Mouse (Mus musculus): ENCODE data around the gene Hnrnpa1.

DNA sequence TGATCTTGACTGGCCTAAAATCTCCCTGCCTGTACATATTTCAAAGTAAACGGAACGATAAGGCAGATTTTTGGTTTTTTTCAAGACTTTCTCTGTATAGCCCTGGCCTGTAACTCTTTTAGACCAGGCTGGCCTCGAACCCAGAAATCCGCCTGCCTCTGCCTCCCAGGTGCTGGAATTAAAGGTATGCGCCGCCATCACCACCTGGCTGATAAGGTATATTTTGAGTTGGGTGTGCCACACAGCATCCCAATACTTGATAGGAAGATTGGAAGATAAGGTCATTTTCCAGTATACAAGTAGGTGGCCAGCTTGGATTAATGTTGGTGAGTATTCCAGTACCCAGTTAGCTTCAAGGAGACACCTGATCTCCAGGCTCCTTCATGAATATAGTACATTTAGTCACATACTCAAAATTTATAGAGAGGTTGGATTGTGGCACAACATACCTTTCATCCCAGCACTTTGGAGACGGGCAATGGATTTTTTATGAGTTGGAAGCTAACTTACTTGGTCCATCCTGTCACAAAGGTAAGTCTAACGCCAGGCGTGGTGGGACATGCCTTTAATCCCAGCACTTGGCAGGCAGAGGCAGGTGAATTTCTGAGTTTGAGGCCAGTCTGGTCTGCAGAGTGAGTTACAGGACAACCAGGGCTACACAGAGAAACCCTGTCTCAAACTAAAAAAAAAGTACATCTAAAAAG, 7.0 kb downstream of the Hnrnpa1 start:
- TF ChIP-seq CTCF (IDR thresholded peaks at IDR 0.05; ENCODE audit: low read depth, low read length): no peak
- no peak for TF ChIP-seq POLR2A (IDR thresholded peaks at IDR 0.05; ENCODE audit: extremely low read depth, insufficient read depth, low read length)
